Mouse (Mus musculus): ENCODE measurements around the gene Xpc.

Xpc gene

GRCm38 (mm10) chr6:91473805-91474440 is 41.8 kb downstream of the Xpc start:
- intact Hi-C loops (cut with DNase I), result loop anchor here (5.0 kb wide), 1 partner anchor 33 kb away; no protein-coding TSS in a partner anchor

GRCm38 (mm10) chr6:91472868-91473804 is 42.6 kb downstream of the Xpc start, which contains the start of the genes Chchd4 and Tmem43:
Chchd4 (minus strand) TSS chr6:91473546.
Tmem43 (plus strand) TSS chr6:91473703.
- intact Hi-C loops (cut with DNase I), result loop anchor here (5.0 kb wide), 1 partner anchor 34 kb away; no protein-coding TSS in a partner anchor

GRCm38 (mm10) chr6:91472319-91472718 is 43.4 kb downstream of the Xpc start:
- intact Hi-C loops (cut with DNase I), result loop anchor here (5.0 kb wide), 1 partner anchor 35 kb away; no protein-coding TSS in a partner anchor

GRCm38 (mm10) chr6:91471427-91471826 is 44.3 kb downstream of the Xpc start:
- intact Hi-C loops (cut with DNase I), result loop anchor here (5.0 kb wide), 1 partner anchor 36 kb away; no protein-coding TSS in a partner anchor

GRCm38 (mm10) chr6:91470712-91471111 is 45.0 kb downstream of the Xpc start:
- intact Hi-C loops (cut with DNase I), result loop anchor here (5.0 kb wide), 1 partner anchor 37 kb away; no protein-coding TSS in a partner anchor

- intact Hi-C loops (cut with DNase I), result no loop called here
Measured at GRCm38 (mm10) chr6:91467106-91467505, 48.6 kb downstream of the Xpc start.

GRCm38 (mm10) chr6:91465756-91466155 is 49.9 kb downstream of the Xpc start:
- intact Hi-C loops (cut with DNase I), result no loop called here

- intact Hi-C loops (cut with DNase I), result no loop called here
Measured at GRCm38 (mm10) chr6:91459471-91459870, 56.2 kb downstream of the Xpc start.

- intact Hi-C loops (cut with DNase I), result no loop called here
Measured at GRCm38 (mm10) chr6:91454546-91454945, 61.1 kb downstream of the Xpc start.

GRCm38 (mm10) chr6:91452056-91452455 is 63.6 kb downstream of the Xpc start:
- intact Hi-C loops (cut with DNase I), result no loop called here

- intact Hi-C loops (cut with DNase I), result no loop called here
Measured at GRCm38 (mm10) chr6:91449472-91450225, 66.0 kb downstream of the Xpc start.

GRCm38 (mm10) chr6:91445316-91445715 is 70.4 kb downstream of the Xpc start:
- intact Hi-C loops (cut with DNase I), result no loop called here

GRCm38 (mm10) chr6:91441145-91441662 is 74.5 kb downstream of the Xpc start:
- intact Hi-C loops (cut with DNase I), result no loop called here

- intact Hi-C loops (cut with DNase I), result no loop called here
Measured at GRCm38 (mm10) chr6:91440474-91441144, 75.1 kb downstream of the Xpc start.

Measured in adrenal gland (tissue).